Mouse (Mus musculus) MEL-GATA-1-ER (cell line): ENCODE measurements around the gene Sobp.
A peak's percentile ranks its signal among the peaks of the same experiment; 100 is the strongest.

Experiments used
- DNase-seq: peaks from one replicate; pipeline ENCODE4 v3.0.0-alpha.2; 2012; ENCODE audit warnings: low read depth; ENCODE audit errors: extremely low read depth

Gene Sobp

DNA sequence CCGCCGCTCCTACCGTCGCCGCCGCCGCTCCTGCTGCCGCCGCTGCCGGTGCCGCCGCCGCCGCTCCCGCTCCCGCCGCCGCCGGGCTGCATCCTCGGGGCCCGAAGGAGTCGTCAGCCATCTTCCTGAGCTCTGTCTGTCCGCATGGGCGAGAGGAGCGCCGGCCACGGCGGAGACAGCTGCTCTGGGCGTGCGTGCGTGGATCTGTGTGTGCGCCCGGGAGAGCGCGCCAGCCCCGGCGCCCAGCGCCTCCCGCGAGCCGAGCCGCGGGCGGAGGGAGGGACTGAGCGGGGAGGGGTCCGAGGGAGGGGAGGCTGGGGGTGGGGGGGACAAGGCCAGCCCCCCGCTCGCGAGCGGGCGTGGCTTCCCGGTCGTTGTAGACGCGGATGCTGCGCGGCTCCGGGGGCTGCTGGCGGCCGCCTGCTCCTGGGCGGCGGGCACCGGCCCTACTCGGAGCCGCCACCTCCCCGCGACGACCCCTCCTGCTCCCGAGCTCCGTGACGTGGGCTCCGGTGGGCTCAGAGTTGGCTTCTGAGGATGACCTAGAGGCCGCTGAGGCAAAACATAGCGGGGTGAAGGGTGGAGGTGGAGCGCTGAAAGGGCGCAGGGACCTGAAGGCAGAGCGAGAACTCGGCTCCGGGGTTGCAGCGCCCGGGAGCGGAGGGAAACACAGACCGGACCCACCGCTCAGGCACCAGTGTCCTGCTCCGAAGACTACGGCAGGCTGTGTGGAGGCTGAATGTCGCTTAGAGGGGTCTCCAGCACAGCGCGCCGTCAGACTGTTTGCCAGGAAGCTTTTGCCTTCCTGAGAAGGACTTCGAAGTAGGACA lies at the start of gene Sobp, which contains the start of gene 9030612E09Rik:
Gene Sobp (minus strand): TSS at position 205 of the 830 bp plus-strand sequence.
Gene 9030612E09Rik (plus strand): TSS at position 379 of the 830 bp plus-strand sequence.
- DNase-seq: no peak

GRCm38 (mm10) chr10:43223391-43223790 lies 49.1 kb upstream of the Sobp start:
- DNase-seq: no peak

- DNase-seq: peak; percentile 11
These were observed 47.3 kb upstream of the Sobp start for GRCm38 (mm10) chr10:43221659-43222058.

GRCm38 (mm10) chr10:43220910-43221625 lies 46.7 kb upstream of the Sobp start, which contains the start of gene Pdss2:
TSS of gene Pdss2 (plus strand) at chr10:43221486.
- peak; percentile 86 for DNase-seq

DNA sequence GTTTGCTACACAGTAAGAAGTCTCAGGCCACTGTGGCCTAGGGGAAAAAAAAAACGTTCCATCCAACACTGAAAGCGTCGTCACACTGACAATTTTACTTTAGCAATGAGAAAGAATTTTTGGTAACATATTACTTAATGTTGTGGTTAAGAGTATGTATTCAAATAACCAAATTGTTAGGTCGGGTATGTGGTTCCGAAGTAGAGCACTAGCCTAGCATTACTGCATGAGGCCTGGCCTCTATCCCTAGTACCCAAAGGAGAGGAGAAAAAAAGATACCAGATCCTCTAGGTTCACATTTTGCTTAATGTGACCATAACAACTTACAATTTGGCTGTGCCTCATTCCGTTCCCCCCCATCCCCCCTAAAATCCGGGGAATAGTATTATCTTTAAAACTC lies 46.1 kb upstream of the Sobp start:
- no peak for DNase-seq

DNA sequence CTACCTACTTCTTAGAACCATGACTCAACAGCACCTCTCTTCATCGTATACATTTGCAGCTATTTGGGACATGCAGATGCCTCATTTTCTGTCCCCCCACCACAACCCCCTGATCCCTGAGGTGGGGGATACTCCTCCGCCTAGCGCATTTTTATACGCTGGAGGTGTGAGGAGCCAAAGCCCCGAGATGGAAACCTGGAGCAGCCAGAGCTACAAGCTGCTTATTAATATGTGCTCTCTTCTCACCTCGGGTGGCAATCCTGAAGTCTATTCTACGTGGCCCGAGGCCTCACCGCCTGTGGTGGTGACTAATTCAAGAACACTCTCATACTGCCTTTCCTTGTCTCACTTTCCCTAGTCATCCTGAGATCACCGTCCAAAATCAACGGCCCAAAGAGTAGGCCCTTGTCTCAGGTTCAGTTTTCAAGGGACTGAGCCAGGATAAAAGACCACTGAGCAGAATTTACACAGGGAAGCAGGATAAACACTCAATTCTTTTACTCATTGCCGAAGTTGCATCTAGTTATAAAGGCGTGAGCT lies 43.1 kb upstream of the Sobp start:
- DNase-seq: no peak

GRCm38 (mm10) chr10:43211866-43212265 lies 37.5 kb upstream of the Sobp start:
- peak; percentile 19 for DNase-seq

GRCm38 (mm10) chr10:43203865-43204264 lies 29.5 kb upstream of the Sobp start:
- no peak for DNase-seq

- no peak for DNase-seq
These were observed 25.9 kb upstream of the Sobp start for GRCm38 (mm10) chr10:43200206-43200605.

GRCm38 (mm10) chr10:43180313-43180912 lies 6.1 kb upstream of the Sobp start:
- no peak for DNase-seq

- no peak for DNase-seq
These were observed 849 bp upstream of the Sobp start for GRCm38 (mm10) chr10:43175156-43175601.

GRCm38 (mm10) chr10:43173828-43174325 lies 453 bp downstream of the Sobp start:
- no peak for DNase-seq

DNA sequence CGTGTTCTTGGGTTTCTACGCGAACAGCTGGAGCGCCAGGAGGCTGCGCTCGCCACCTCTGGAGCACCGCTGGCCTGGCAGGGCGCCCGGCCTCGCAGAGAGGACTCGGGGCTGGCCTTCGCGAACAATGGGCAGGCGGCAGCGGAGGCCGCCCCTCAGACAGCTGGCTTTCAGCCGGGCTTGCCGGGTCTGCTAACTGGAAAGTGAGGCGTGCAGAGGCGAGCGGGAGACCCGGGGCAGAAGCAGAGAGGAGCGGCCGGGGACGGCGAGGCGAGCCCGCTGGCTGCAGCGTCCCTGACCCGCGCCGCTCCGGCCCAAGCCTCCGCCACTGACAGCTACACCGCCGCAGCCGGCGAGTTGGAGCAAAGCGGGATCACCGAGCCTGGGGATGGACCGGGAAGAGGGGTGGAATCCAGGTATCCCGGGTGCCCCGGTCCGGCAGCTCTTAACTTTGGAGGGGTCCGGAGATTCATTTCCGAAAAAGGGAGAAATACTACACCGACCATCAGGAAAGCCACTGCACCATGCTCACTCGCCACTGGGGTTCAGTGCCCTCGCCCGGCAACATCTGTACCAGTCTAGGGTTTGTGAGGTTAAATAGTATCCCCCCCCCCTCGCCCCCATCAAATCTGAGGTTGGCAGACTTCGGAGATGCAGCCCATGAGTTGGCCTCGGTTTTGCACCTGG lies 1.0 kb downstream of the Sobp start:
- DNase-seq: no peak

GRCm38 (mm10) chr10:43172554-43172953 lies 1.8 kb downstream of the Sobp start:
- DNase-seq: no peak

GRCm38 (mm10) chr10:43172066-43172465 lies 2.3 kb downstream of the Sobp start:
- no peak for DNase-seq

DNA sequence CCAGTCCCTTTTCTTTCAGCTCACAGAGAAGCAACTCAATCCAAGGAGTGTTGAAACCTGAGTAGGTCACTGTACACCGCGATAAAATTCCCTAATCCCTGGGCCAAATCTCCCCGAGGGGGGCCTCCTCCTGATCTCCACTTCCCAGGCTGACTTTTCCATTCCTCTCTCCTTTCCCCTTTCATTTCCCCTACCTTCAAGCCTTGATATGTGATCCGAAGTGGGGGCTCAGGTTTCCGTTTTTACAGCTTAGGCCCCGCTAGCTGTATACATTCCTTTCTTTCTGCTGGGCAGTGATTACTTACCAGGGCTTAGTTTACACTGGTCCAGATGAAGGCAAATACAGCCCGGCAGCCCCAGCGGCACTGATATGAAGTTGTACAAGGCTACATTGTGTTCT lies 3.2 kb downstream of the Sobp start:
- no peak for DNase-seq

DNA sequence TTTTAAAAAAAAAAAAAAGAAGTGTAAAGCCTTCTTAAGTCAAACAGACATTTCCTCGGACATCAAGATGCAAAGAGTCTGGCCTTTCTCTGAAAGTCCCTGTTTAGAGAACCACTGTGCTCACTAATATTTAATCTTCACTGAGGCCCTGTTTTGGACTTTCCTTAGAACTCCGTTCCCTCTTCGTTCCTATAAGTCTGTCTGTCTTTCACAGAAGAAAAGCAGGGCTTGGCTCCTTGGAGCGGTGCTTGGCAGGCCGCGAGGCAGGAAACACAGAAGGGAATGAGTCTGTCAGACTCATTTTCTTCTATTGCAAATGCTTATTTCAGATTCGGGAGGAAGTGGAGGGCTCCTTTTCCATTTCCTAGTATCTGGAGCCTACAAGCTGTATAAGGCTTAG lies 5.5 kb downstream of the Sobp start:
- DNase-seq: no peak

DNA sequence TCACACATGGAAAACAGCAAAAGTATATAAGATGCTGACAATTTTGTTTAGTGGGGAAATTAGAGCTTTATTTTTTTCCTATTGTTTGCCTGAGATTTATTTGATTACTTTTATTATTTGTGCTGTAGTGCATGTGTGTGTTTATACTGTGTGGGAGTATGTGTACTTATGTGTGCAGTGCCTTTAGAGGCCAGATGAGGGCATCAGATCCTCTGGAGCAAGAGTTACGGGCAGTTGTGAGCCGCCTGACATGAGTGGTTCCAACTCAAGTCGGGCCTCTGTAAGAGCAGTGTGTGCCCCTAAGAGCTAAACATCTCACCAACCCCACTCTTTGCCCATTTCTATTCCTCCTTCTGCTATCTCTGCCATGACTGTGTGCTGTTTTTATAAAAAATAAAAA lies 7.5 kb downstream of the Sobp start:
- DNase-seq: no peak

DNA sequence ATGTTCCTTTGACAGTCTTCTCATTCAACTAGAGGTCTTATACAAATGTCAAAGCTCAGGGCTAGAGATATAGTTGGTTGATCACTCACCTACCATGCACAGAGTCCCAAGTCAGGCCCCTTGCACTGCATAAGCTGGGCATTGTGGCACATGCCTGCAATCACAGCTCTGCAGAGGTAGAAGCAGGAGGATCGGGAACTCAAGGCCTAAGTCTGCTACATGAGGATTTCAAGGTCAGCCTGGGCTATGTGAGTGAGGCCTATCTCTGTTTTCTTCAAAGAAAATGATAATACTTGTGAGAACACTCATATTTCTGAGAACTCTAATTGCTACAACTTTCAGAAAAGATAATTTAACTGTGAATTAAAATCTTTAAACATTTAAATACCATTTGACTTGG lies 8.2 kb downstream of the Sobp start:
- no peak for DNase-seq

GRCm38 (mm10) chr10:43164406-43164805 lies 9.9 kb downstream of the Sobp start:
- DNase-seq: no peak

DNA sequence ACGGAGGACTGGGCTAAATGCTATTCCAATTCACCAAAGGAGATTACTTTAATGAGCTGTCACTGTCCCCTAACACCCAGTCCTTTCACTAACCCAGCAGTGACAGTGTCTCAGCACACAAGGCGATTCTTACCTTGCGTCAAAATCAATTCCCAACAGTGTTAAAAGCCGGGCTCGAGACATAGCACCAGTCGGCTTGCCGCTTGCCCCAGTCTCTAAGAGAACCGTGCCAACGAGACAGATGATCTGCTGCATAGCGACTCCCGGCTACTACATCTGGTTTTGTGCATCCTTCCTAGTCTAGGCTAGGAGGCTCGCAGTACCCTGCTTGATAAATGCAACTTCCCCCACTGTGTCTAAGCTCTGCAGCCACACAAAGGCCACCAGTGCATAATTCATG lies 12.0 kb downstream of the Sobp start:
- DNase-seq: no peak
